ENCODE assay signal across 26 mouse cellular contexts in genomic region chr17:62591581-62592435, GRCm38 (mm10).
A peak's percentile ranks its signal among the peaks of the same experiment; 100 is the strongest.
DNase-seq lines count a peak whose midpoint lies in the region; ATAC-seq and TF ChIP-seq lines count a peak whose summit lies in the region.
"Had no signal": no experiment of that assay in that cellular context is flagged by ENCODE, and none has a peak within 500 bp of the region (broad histone marks: within the 10 kb centered on the region; RNA-seq: fewer than 3 reads in every experiment).

No protein-coding gene starts in this region.

- no peak for TF ChIP-seq CTCF in brain, embryonic 14.5 days (IDR thresholded peaks at IDR 0.05; ENCODE audit: borderline replicate concordance, extremely low read depth, insufficient read depth, insufficient read length)

- H3K4me1 ChIP-seq in hindbrain, embryonic 12.5 days = peaks cover 10% of the 10 kb centered on the region
- no peaks in the 10 kb centered on the region for H3K4me1 ChIP-seq in hindbrain, embryonic 16.5 days (ENCODE audit: control insufficient read depth, insufficient read depth, low read depth, low read length)
- H3K4me1 ChIP-seq in forebrain, embryonic 13.5 days = peaks cover 13% of the 10 kb centered on the region
- H3K4me1 ChIP-seq in midbrain, embryonic 14.5 days (ENCODE audit: control insufficient read depth, insufficient read depth, low read length) = peaks cover 10% of the 10 kb centered on the region
- H3K4me1 ChIP-seq: embryonic facial prominence, embryonic 15.5 days; hindbrain, embryonic 10.5 days; intestine, embryonic 15.5 days; lung, embryonic 15.5 days had no signal

- ATAC-seq in hindbrain, embryonic 12.5 days (ENCODE audit: low FRiP score) = peak; percentile 52; the same call in 1 of the 2 replicates
- ATAC-seq in hindbrain, embryonic 16.5 days = no peak
- ATAC-seq in forebrain, embryonic 13.5 days = peak; percentile 74
- peak; percentile 46; the same call in 1 of the 2 replicates for ATAC-seq in midbrain, embryonic 14.5 days (ENCODE audit: low FRiP score, low TSS enrichment)
- ATAC-seq in monocyte, adult 5-6 weeks (replicated peaks; ENCODE audit: insufficient number of reproducible peaks, low FRiP score, low TSS enrichment, poor library complexity, severe bottlenecking) = no peak
- ATAC-seq: hindbrain, postnatal 0 days; intestine, embryonic 15.5 days had no signal

- H3K9me3 ChIP-seq in hindbrain, embryonic 12.5 days (replicated peaks) = peaks cover 6% of the 10 kb centered on the region; the same call in 1 of the 2 replicates
- peaks cover 5% of the 10 kb centered on the region; the same call in 1 of the 2 replicates for H3K9me3 ChIP-seq in hindbrain, embryonic 16.5 days (ENCODE audit: control insufficient read depth, low read length)
- H3K9me3 ChIP-seq in forebrain, embryonic 13.5 days (replicated peaks) = peaks cover 7% of the 10 kb centered on the region
- H3K9me3 ChIP-seq in midbrain, embryonic 14.5 days (ENCODE audit: control insufficient read depth, low read length) = peaks cover 6% of the 10 kb centered on the region; the same call in 1 of the 2 replicates
- H3K9me3 ChIP-seq: intestine, embryonic 15.5 days; lung, embryonic 15.5 days had no signal

- no peak overlapping the region for H3K27ac ChIP-seq in hindbrain, embryonic 12.5 days
- H3K27ac ChIP-seq in hindbrain, embryonic 16.5 days (ENCODE audit: low read depth, low read length) = no peak overlapping the region
- peak overlapping the region; percentile 25; the same call in 1 of the 2 replicates for H3K27ac ChIP-seq in forebrain, embryonic 13.5 days
- H3K27ac ChIP-seq in midbrain, embryonic 14.5 days (replicated peaks; ENCODE audit: low read depth, low read length) = peak overlapping the region; percentile 15; the same call in 1 of the 2 replicates
- H3K27ac ChIP-seq: embryonic facial prominence, embryonic 10.5 days; embryonic facial prominence, embryonic 15.5 days; gastrocnemius, adult 2 months; heart, embryonic 13.5 days; hindbrain, embryonic 10.5 days; hindbrain, postnatal 0 days; intestine, embryonic 15.5 days; limb, embryonic 13.5 days; lung, embryonic 15.5 days had no signal

- TF ChIP-seq POLR2A in brain, embryonic 14.5 days (IDR thresholded peaks at IDR 0.05; ENCODE audit: borderline replicate concordance, extremely low read depth, insufficient read depth, insufficient read length, poor library complexity, severe bottlenecking) = no peak

- 58% methylated on average over 10 of the region's 10 CpGs for WGBS in hindbrain, embryonic 12.5 days
- WGBS in hindbrain, embryonic 16.5 days = 62% methylated on average over 10 of the region's 10 CpGs
- 48% methylated on average over 10 of the region's 10 CpGs for WGBS in forebrain, embryonic 13.5 days
- WGBS in midbrain, embryonic 14.5 days = 58% methylated on average over 10 of the region's 10 CpGs

- no peak overlapping the region for H3K4me3 ChIP-seq in hindbrain, embryonic 12.5 days
- H3K4me3 ChIP-seq in hindbrain, embryonic 16.5 days (ENCODE audit: low read length) = no peak overlapping the region
- no peak overlapping the region for H3K4me3 ChIP-seq in forebrain, embryonic 13.5 days
- no peak overlapping the region for H3K4me3 ChIP-seq in midbrain, embryonic 14.5 days (replicated peaks; ENCODE audit: low read depth, low read length)
- H3K4me3 ChIP-seq: embryonic facial prominence, embryonic 10.5 days; embryonic facial prominence, embryonic 15.5 days; gastrocnemius, adult 2 months; heart, embryonic 13.5 days; hindbrain, embryonic 10.5 days; intestine, embryonic 15.5 days; limb, embryonic 13.5 days; lung, embryonic 15.5 days had no signal

- no peaks in the 10 kb centered on the region for H3K36me3 ChIP-seq in hindbrain, embryonic 12.5 days
- H3K36me3 ChIP-seq in hindbrain, embryonic 16.5 days (ENCODE audit: control insufficient read depth, insufficient read depth, low read length) = no peaks in the 10 kb centered on the region
- no peaks in the 10 kb centered on the region for H3K36me3 ChIP-seq in forebrain, embryonic 13.5 days (ENCODE audit: poor library complexity, severe bottlenecking)
- no peaks in the 10 kb centered on the region for H3K36me3 ChIP-seq in midbrain, embryonic 14.5 days (ENCODE audit: control insufficient read depth, insufficient read depth, low read length)
- H3K36me3 ChIP-seq: embryonic facial prominence, embryonic 10.5 days; embryonic facial prominence, embryonic 15.5 days; heart, embryonic 13.5 days; hindbrain, embryonic 10.5 days; intestine, embryonic 15.5 days; limb, embryonic 13.5 days; lung, embryonic 15.5 days had no signal

- no peak overlapping the region for H3K4me2 ChIP-seq in hindbrain, embryonic 12.5 days (replicated peaks)
- H3K4me2 ChIP-seq in hindbrain, embryonic 16.5 days (ENCODE audit: low read length) = no peak overlapping the region
- no peak overlapping the region for H3K4me2 ChIP-seq in forebrain, embryonic 13.5 days
- no peak overlapping the region for H3K4me2 ChIP-seq in midbrain, embryonic 14.5 days (ENCODE audit: low read length)
- H3K4me2 ChIP-seq: embryonic facial prominence, embryonic 15.5 days; heart, embryonic 13.5 days; intestine, embryonic 15.5 days; limb, embryonic 13.5 days; liver, embryonic 11.5 days; lung, embryonic 15.5 days had no signal

- DNase-seq in brain, embryonic 14.5 days (ENCODE audit: low read depth) = peak; percentile 53
- no peak for DNase-seq in midbrain, embryonic 14.5 days
- no peak for DNase-seq in frontal cortex, postnatal 14 days (ENCODE audit: low spot score in 2 of 2)
- DNase-seq: adrenal gland, postnatal 14 days; B cell, adult 2 months; cerebellum, adult 18-20 months; cerebellum, postnatal 14 days; gastrocnemius, adult 2 months; heart, postnatal 14 days; kidney, adult 2 months; kidney, postnatal 4 days; lung, postnatal 36 days; thymus, postnatal 4 days had no signal

- no peaks in the 10 kb centered on the region for H3K27me3 ChIP-seq in hindbrain, embryonic 12.5 days
- no peaks in the 10 kb centered on the region for H3K27me3 ChIP-seq in hindbrain, embryonic 16.5 days (replicated peaks; ENCODE audit: control insufficient read depth, insufficient read depth, low read length)
- H3K27me3 ChIP-seq in forebrain, embryonic 13.5 days = no peaks in the 10 kb centered on the region
- no peaks in the 10 kb centered on the region for H3K27me3 ChIP-seq in midbrain, embryonic 14.5 days (ENCODE audit: control insufficient read depth, insufficient read depth, low read length)
- H3K27me3 ChIP-seq: embryonic facial prominence, embryonic 15.5 days; heart, embryonic 13.5 days; intestine, embryonic 15.5 days; limb, embryonic 13.5 days; lung, embryonic 15.5 days had no signal

- no peak overlapping the region for H3K9ac ChIP-seq in hindbrain, embryonic 12.5 days
- H3K9ac ChIP-seq in hindbrain, embryonic 16.5 days (ENCODE audit: low read depth, low read length) = no peak overlapping the region
- no peak overlapping the region for H3K9ac ChIP-seq in forebrain, embryonic 13.5 days
- no peak overlapping the region for H3K9ac ChIP-seq in midbrain, embryonic 14.5 days (replicated peaks; ENCODE audit: low read length)
- H3K9ac ChIP-seq: embryonic facial prominence, embryonic 15.5 days; heart, embryonic 13.5 days; intestine, embryonic 15.5 days; limb, embryonic 13.5 days; lung, embryonic 15.5 days had no signal

Comparison
In these comparisons a context has a peak if more than half of its experiments do, and no peak if none do; other contexts are left out.
1. ATAC-seq: peak in hindbrain, embryonic 12.5 days (single experiment), forebrain, embryonic 13.5 days (single experiment) and midbrain, embryonic 14.5 days (single experiment); none in hindbrain, embryonic 16.5 days (single experiment) and monocyte, adult 5-6 weeks (single experiment).
2. H3K27ac ChIP-seq: peak in forebrain, embryonic 13.5 days (single experiment) and midbrain, embryonic 14.5 days (single experiment); none in hindbrain, embryonic 12.5 days (single experiment) and hindbrain, embryonic 16.5 days (single experiment).